Mouse (Mus musculus) spleen, adult 2 months (tissue): ENCODE measurements at regions not wholly inside any gene's neighbourhood (a gene's known extent, or its start where the extent isn't known, plus 50 kb on each side); places are given as distances from the start of the nearest gene placed in this dataset.
"Not testable (repeated sequence)": the region's sequence is repeated elsewhere in the genome, so short reads cannot be mapped to it uniquely, and the experiment has no call there.

Experiments used
- DNase-seq, 2 experiments: peaks; one replicate each; pipeline versions ENCODE4 v3.0.0 to v3.0.0-alpha.2; 2012 to 2021; ENCODE audit warnings: low spot score in 2 of 2, low read depth in 1 of 2
- H3K27ac ChIP-seq: fragments of 200-500 bp; 2 replicates; pipeline ENCODE4 v1.5.1; 2012; ENCODE audit warnings: low read length, inconsistent platforms; ENCODE audit not compliant: insufficient read depth
- H3K27me3 ChIP-seq: fragments of 200-500 bp; 2 replicates; pipeline ENCODE4 v1.6.1; 2012; ENCODE audit warnings: mild to moderate bottlenecking, moderate library complexity, low read length, inconsistent platforms; ENCODE audit not compliant: control insufficient read depth, insufficient read depth
- H3K36me3 ChIP-seq: fragments of 200-500 bp; 2 replicates; pipeline ENCODE4 v1.6.1; 2012; ENCODE audit warnings: mild to moderate bottlenecking, low read length, inconsistent platforms; ENCODE audit not compliant: control insufficient read depth, insufficient read depth
- H3K4me1 ChIP-seq: fragments of 200-500 bp; 2 replicates; pipeline ENCODE4 v1.6.1; 2011; ENCODE audit warnings: inconsistent platforms; ENCODE audit not compliant: control insufficient read depth, insufficient read depth, insufficient read length
- H3K4me3 ChIP-seq: fragments of 200-500 bp; 2 replicates; pipeline ENCODE4 v1.5.1; 2011; ENCODE audit warnings: mild to moderate bottlenecking, inconsistent platforms; ENCODE audit not compliant: insufficient read depth, insufficient read length; ENCODE audit errors: extremely low read depth
- CTCF ChIP-seq: fragments of 200-500 bp; IDR thresholded peaks from 2 replicates; pipeline ENCODE4 v1.5.1; 2011; ENCODE audit warnings: mild to moderate bottlenecking, inconsistent platforms; ENCODE audit not compliant: insufficient read depth, insufficient read length, insufficient replicate concordance; ENCODE audit errors: extremely low read depth
- POLR2A ChIP-seq: fragments of 200-500 bp; IDR thresholded peaks from 2 replicates; pipeline ENCODE4 v1.6.1; 2011; ENCODE audit warnings: low read depth, low read length, inconsistent platforms
- WGBS: fragments of 180-500 bp; shearing (Covaris S2); methylation state at CpG from one replicate; pipeline ENCODE4 v1.1.7; 2018; 5-methylcytosine and 5-hydroxymethylcytosine counted together

- Histone ChIP-seq H3K27me3 (no peaks in the 10 kb centered on the region), H3K4me3 (no peak overlapping the region), H3K4me1 (no peaks in the 10 kb centered on the region), H3K36me3 (no peaks in the 10 kb centered on the region), H3K27ac (no peak overlapping the region)
- no peak for TF ChIP-seq POLR2A
- TF ChIP-seq CTCF = no peak
- DNase-seq = no peak
- WGBS = 67% methylated on average over 1 of the region's 1 CpGs
Observed at GRCm38 (mm10) chr11:16594832-16595231, 86.5 kb upstream of the Sec61g start.

DNA sequence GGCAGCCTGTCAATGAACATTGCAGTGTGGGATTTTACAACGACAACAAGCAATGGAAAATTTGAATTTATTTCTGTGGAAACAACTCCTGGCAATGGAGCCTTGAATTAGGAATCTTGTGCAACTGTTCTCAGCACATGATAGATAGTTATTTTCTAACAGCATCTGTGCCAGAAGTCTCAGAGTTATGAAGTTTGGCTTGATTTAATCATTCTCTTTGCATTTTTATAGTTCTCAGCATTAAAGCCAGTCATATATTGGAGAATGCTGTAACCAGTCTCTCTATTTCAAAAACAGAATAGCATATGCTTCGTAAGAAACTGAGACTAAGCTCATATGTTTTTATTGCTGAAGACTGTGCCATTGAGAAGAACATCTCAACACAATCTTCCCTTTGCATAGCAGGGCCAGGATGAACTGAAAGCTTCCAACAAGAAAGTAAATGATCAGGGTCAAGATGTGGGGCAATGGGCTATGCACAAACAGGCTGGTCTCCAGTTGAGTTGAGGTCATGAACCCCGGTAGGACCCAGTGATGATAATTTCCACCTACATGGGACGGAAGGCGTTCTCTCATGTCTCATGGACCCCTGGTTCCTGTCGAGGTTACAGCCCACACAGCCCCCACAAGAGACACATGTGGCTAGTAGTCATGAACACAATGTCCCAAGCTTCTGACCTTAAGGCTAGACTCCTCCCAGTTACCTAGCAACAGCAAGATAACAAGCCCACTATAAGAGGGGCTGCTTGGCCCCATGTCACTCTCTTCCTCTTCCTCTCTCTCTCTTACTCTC lies 89.0 kb upstream of the Sec61g start:
- Histone ChIP-seq H3K4me3 (no peak overlapping the region), H3K27ac (no peak overlapping the region), H3K27me3 (no peaks in the 10 kb centered on the region), H3K36me3 (no peaks in the 10 kb centered on the region), H3K4me1 (no peaks in the 10 kb centered on the region)
- 86% methylated on average over 6 of the region's 6 CpGs for WGBS
- TF ChIP-seq CTCF (no peak), POLR2A (no peak)
- DNase-seq = no peak

DNA sequence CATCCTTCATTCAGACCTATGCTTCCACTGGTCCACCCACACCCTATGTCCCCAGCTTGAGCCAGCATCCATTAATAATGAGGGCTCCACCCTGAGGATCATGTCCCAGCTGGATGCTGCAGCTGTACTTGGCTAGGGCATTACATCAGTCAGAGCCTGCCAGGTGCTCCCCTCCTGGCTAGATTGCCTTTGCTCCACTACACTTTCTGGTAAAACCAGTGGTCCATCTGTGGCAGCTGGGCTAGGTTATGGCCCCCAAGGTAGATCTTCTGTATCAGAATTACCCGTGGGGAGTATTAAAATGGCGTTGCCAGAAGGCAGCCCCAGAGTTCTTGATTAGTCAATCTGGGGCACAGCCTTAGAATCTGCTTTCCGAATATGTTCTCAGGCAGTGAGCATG lies 94.7 kb upstream of the Sec61g start:
- TF ChIP-seq POLR2A = no peak
- no peak for TF ChIP-seq CTCF
- H3K4me1 ChIP-seq = no peaks in the 10 kb centered on the region
- no peaks in the 10 kb centered on the region for H3K36me3 ChIP-seq
- H3K27me3 ChIP-seq = no peaks in the 10 kb centered on the region
- H3K27ac ChIP-seq = no peak overlapping the region
- H3K4me3 ChIP-seq = no peak overlapping the region
- no peak for DNase-seq
- WGBS = 86% methylated on average over 3 of the region's 3 CpGs

GRCm38 (mm10) chr11:16606435-16607214 lies 98.3 kb upstream of the Sec61g start:
- Histone ChIP-seq H3K27me3 (no peaks in the 10 kb centered on the region), H3K27ac (no peak overlapping the region), H3K4me3 (no peak overlapping the region), H3K4me1 (no peaks in the 10 kb centered on the region), H3K36me3 (no peaks in the 10 kb centered on the region)
- DNase-seq = no peak
- TF ChIP-seq CTCF = no peak
- no peak for TF ChIP-seq POLR2A
- 86% methylated on average over 7 of the region's 7 CpGs for WGBS

DNA sequence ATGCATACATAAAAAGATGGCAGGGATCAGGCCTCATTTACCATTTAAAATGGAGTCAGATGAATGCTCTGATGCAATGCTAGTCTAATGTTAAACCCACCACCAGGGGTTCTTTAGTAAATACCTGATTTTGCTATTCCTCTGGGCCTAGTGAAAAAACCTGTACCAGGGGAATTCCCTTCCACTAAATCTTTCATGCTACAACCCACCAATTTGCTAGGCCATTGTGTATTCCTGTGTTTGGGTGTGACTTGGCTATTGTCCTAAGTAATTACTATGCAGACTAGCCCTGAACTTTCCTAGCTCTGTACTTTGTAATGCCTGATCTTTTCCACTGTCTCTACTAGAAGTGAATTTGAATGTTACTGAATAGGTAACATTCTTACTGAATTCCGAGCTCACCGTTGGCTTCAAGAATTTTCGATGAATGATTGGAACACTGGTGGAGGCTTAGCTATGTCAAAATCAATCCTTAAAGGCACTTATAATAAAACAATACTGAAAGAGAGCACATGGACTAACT lies 99.7 kb upstream of the Sec61g start:
- WGBS = 95% methylated on average over 3 of the region's 3 CpGs
- not testable (repeated sequence) for H3K36me3 ChIP-seq, H3K27me3 ChIP-seq, DNase-seq, H3K4me3 ChIP-seq, H3K4me1 ChIP-seq, H3K27ac ChIP-seq

GRCm38 (mm10) chr11:16611741-16612140 lies 103.5 kb upstream of the Sec61g start:
- TF ChIP-seq POLR2A (no peak), CTCF (no peak)
- H3K27me3 ChIP-seq = no peaks in the 10 kb centered on the region
- WGBS = 67% methylated on average over 2 of the region's 2 CpGs
- no peaks in the 10 kb centered on the region for H3K4me1 ChIP-seq
- H3K4me3 ChIP-seq = no peak overlapping the region
- H3K27ac ChIP-seq = no peak overlapping the region
- DNase-seq = no peak
- no peaks in the 10 kb centered on the region for H3K36me3 ChIP-seq

GRCm38 (mm10) chr11:16612524-16612923 lies 104.2 kb upstream of the Sec61g start:
- Histone ChIP-seq H3K4me3 (no peak overlapping the region), H3K36me3 (no peaks in the 10 kb centered on the region), H3K4me1 (no peaks in the 10 kb centered on the region), H3K27ac (no peak overlapping the region), H3K27me3 (no peaks in the 10 kb centered on the region)
- 86% methylated on average over 3 of the region's 3 CpGs for WGBS
- TF ChIP-seq CTCF (no peak), POLR2A (no peak)
- no peak for DNase-seq
